Mouse (Mus musculus) small intestine, adult 2 months (tissue): ENCODE measurements around the gene Zfp446.

Source experiments
- CTCF ChIP-seq: fragments of 200-500 bp; IDR thresholded peaks from 2 replicates; pipeline ENCODE4 v1.5.1; 2012; ENCODE audit warnings: low read depth, mild to moderate bottlenecking, control low read depth, inconsistent platforms, low read length, moderate library complexity, mixed read lengths; ENCODE audit not compliant: insufficient replicate concordance, insufficient read length; ENCODE audit errors: extremely low read depth
- POLR2A ChIP-seq: fragments of 200-500 bp; IDR thresholded peaks from 2 replicates; pipeline ENCODE4 v1.6.1; 2012; ENCODE audit warnings: low read depth, mild to moderate bottlenecking, control low read depth, inconsistent platforms, low read length, moderate library complexity

GRCm38 (mm10) chr7:13031983-13032382, 54.3 kb downstream of the Zfp446 start:
- no peak for TF ChIP-seq CTCF
- TF ChIP-seq POLR2A = no peak
